Mouse (Mus musculus) C3H10T1/2 (cell line): Measurements from ENCODE around the gene Ccr7. TPM values are rescaled to one million over a fixed set of nuclear protein-coding genes. Genes with fewer than 3 reads are reported as not detected.

Source experiments
- polyA plus RNA-seq, 2 experiments: library from polyadenylated mRNA; unstranded; fragments of >200 nt; fragmentation: generic; extraction: Trizol; gene quantifications; one replicate each; pipeline ENCODE4 v1.2.1; 2012; ENCODE audit warnings: missing spikeins in 2 of 2

The Ccr7 gene
- polyA plus RNA-seq, result under 1 TPM; 0.04 to 0.24 TPM

GRCm38 (mm10) chr11:99154987-99155641 lies at the start of gene Ccr7:
Gene Ccr7 (minus strand): TSS chr11:99155077.

Other genes with a start within 250 kb of the Ccr7 start
- 10 to 100 TPM in 1 of 2 experiments, 1 to 10 TPM in 1; 4.0 to 18.7 TPM for gene Cdc6, start 247.3 kb downstream of the Ccr7 start, polyA plus RNA-seq
- 10 to 100 TPM; 19.3 to 99.6 TPM for gene Rara, start 227.3 kb downstream of the Ccr7 start, polyA plus RNA-seq
- not detected for gene Gjd3, start 172.1 kb downstream of the Ccr7 start, polyA plus RNA-seq
- 100 to 1,000 TPM in 1 of 2 experiments, 10 to 100 TPM in 1; 17.3 to 118 TPM for gene Top2a, start 130.9 kb downstream of the Ccr7 start, polyA plus RNA-seq
- gene Igfbp4, start 113.8 kb downstream of the Ccr7 start, polyA plus RNA-seq, result 10 to 100 TPM; 13.4 to 37.0 TPM
- under 1 TPM; 0.53 to 0.72 TPM for gene Tns4, start 65.8 kb downstream of the Ccr7 start, polyA plus RNA-seq
- 100 to 1,000 TPM in 1 of 2 experiments, 10 to 100 TPM in 1; 51.1 to 137 TPM for gene Smarce1, start 75.9 kb upstream of the Ccr7 start, polyA plus RNA-seq
- under 1 TPM in 1 of 2 experiments, not detected in 1; 0.01 TPM for gene Krt222, start 89.0 kb upstream of the Ccr7 start, polyA plus RNA-seq
- not detected for gene Krt24, start 130.2 kb upstream of the Ccr7 start, polyA plus RNA-seq
- gene Krt25, start 167.9 kb upstream of the Ccr7 start, polyA plus RNA-seq, result not detected
- gene Krt26, start 182.9 kb upstream of the Ccr7 start, polyA plus RNA-seq, result not detected
- not detected for gene Krt27, start 196.0 kb upstream of the Ccr7 start, polyA plus RNA-seq
- gene Krt28, start 219.8 kb upstream of the Ccr7 start, polyA plus RNA-seq, result under 1 TPM in 1 of 2 experiments, not detected in 1; 0.02 TPM
- 1 to 10 TPM; 2.4 to 8.5 TPM for gene Krt10, start 234.3 kb upstream of the Ccr7 start, polyA plus RNA-seq